Mouse (Mus musculus) testis, postnatal 14 days (tissue): ENCODE results near the gene Dok5.

ENCODE experiments used
- DNase-seq: peaks from one replicate; pipeline ENCODE4 v3.0.0; 2021; ENCODE audit warnings: low spot score

Dok5 gene

GRCm38 (mm10) chr2:170795242-170795641, 63.6 kb downstream of the Dok5 start:
- peak; percentile 23 for DNase-seq

GRCm38 (mm10) chr2:170802984-170803383, 71.4 kb downstream of the Dok5 start:
- no peak for DNase-seq

GRCm38 (mm10) chr2:170807555-170808258, 76.1 kb downstream of the Dok5 start:
- no peak for DNase-seq

- no peak for DNase-seq
These were observed 76.7 kb downstream of the Dok5 start for GRCm38 (mm10) chr2:170808259-170808789.

GRCm38 (mm10) chr2:170811356-170811755, 79.7 kb downstream of the Dok5 start:
- no peak for DNase-seq

GRCm38 (mm10) chr2:170816302-170816701, 84.7 kb downstream of the Dok5 start:
- DNase-seq: no peak

GRCm38 (mm10) chr2:170817112-170817703, 85.6 kb downstream of the Dok5 start:
- DNase-seq: no peak

- peak; percentile 21 for DNase-seq
These were observed 95.3 kb downstream of the Dok5 start for GRCm38 (mm10) chr2:170826821-170827441.

GRCm38 (mm10) chr2:170828757-170829156, 97.2 kb downstream of the Dok5 start:
- DNase-seq: no peak

GRCm38 (mm10) chr2:170829191-170829611, 97.6 kb downstream of the Dok5 start:
- no peak for DNase-seq

GRCm38 (mm10) chr2:170829988-170830387, 98.4 kb downstream of the Dok5 start:
- no peak for DNase-seq

GRCm38 (mm10) chr2:170836862-170837261, 105.3 kb downstream of the Dok5 start:
- no peak for DNase-seq

GRCm38 (mm10) chr2:170837363-170837762, 105.8 kb downstream of the Dok5 start:
- DNase-seq: no peak

GRCm38 (mm10) chr2:170837824-170838557, 106.4 kb downstream of the Dok5 start:
- no peak for DNase-seq

- no peak for DNase-seq
These were observed 109.9 kb downstream of the Dok5 start for GRCm38 (mm10) chr2:170841441-170841965.

GRCm38 (mm10) chr2:170845511-170845910, 113.9 kb downstream of the Dok5 start:
- DNase-seq: no peak

GRCm38 (mm10) chr2:170850058-170850457, 118.5 kb downstream of the Dok5 start:
- DNase-seq: peak; percentile 20

GRCm38 (mm10) chr2:170852337-170852736, 120.7 kb downstream of the Dok5 start:
- DNase-seq: no peak

- no peak for DNase-seq
These were observed 123.6 kb downstream of the Dok5 start for GRCm38 (mm10) chr2:170855210-170855609.

GRCm38 (mm10) chr2:170856085-170856484, 124.5 kb downstream of the Dok5 start:
- DNase-seq: no peak

GRCm38 (mm10) chr2:170857507-170857906, 125.9 kb downstream of the Dok5 start:
- no peak for DNase-seq

- DNase-seq: no peak
These were observed 127.0 kb downstream of the Dok5 start for GRCm38 (mm10) chr2:170858640-170859039.
